Mouse (Mus musculus): ENCODE data around the gene Zfp219.

GRCm38 (mm10) chr14:52060800-52061199 is 40.3 kb upstream of the Zfp219 start:
- no peak for TF ChIP-seq CTCF (conservative IDR thresholded peaks at IDR 0.05; ENCODE audit: low read length)
- TF ChIP-seq NANOG (IDR thresholded peaks at IDR 0.05; ENCODE audit: borderline replicate concordance, low read length): no peak
- TF ChIP-seq POU5F1 (IDR thresholded peaks at IDR 0.05; ENCODE audit: borderline replicate concordance, low read length): no peak
